ENCODE assay signal across 24 mouse cellular contexts in genomic region chr11:45138351-45138975, GRCm38 (mm10).
DNase-seq lines count a peak whose midpoint lies in the region; ATAC-seq and TF ChIP-seq lines count a peak whose summit lies in the region.
"Had no signal": no experiment of that assay in that cellular context is flagged by ENCODE, and none has a peak within 500 bp of the region (broad histone marks: within the 10 kb centered on the region; RNA-seq: fewer than 3 reads in every experiment).

No protein-coding gene starts in this region.

- peak overlapping the region; percentile 55 for H3K27ac ChIP-seq in limb, embryonic 11.5 days (replicated peaks; ENCODE audit: low read depth, low read length)
- H3K27ac ChIP-seq in limb, embryonic 13.5 days = peak overlapping the region; percentile 56; the same call in 1 of the 2 replicates
- H3K27ac ChIP-seq in lung, postnatal 0 days (ENCODE audit: low read length) = no peak overlapping the region
- no peak overlapping the region for H3K27ac ChIP-seq in liver, embryonic 11.5 days (ENCODE audit: low read depth, low read length)
- H3K27ac ChIP-seq: embryonic facial prominence, embryonic 13.5 days; embryonic facial prominence, embryonic 15.5 days; forebrain, embryonic 10.5 days; forebrain, embryonic 12.5 days had no signal

- no peaks in the 10 kb centered on the region for H3K27me3 ChIP-seq in limb, embryonic 11.5 days (ENCODE audit: control insufficient read depth, insufficient read depth, low read length)
- H3K27me3 ChIP-seq in limb, embryonic 13.5 days = no peaks in the 10 kb centered on the region
- no peaks in the 10 kb centered on the region for H3K27me3 ChIP-seq in lung, postnatal 0 days (replicated peaks; ENCODE audit: insufficient read depth, low read length)
- H3K27me3 ChIP-seq in liver, embryonic 11.5 days (replicated peaks; ENCODE audit: control insufficient read depth, insufficient read depth, low read length) = no peaks in the 10 kb centered on the region
- H3K27me3 ChIP-seq: embryonic facial prominence, embryonic 15.5 days; forebrain, embryonic 12.5 days had no signal

- TF ChIP-seq EP300 in lung, postnatal 0 days (IDR thresholded peaks at IDR 0.05) = no peak

- no peaks in the 10 kb centered on the region for H3K36me3 ChIP-seq in limb, embryonic 11.5 days (ENCODE audit: control insufficient read depth, insufficient read depth, low read length)
- H3K36me3 ChIP-seq in limb, embryonic 13.5 days = no peaks in the 10 kb centered on the region
- no peaks in the 10 kb centered on the region for H3K36me3 ChIP-seq in lung, postnatal 0 days (ENCODE audit: insufficient read depth, low read length)
- no peaks in the 10 kb centered on the region for H3K36me3 ChIP-seq in liver, embryonic 11.5 days (ENCODE audit: control insufficient read depth, insufficient read depth, low read length)
- H3K36me3 ChIP-seq: embryonic facial prominence, embryonic 13.5 days; embryonic facial prominence, embryonic 15.5 days; forebrain, embryonic 10.5 days; forebrain, embryonic 12.5 days had no signal

- H3K9ac ChIP-seq in limb, embryonic 11.5 days (ENCODE audit: low read length) = no peak overlapping the region
- no peak overlapping the region for H3K9ac ChIP-seq in limb, embryonic 13.5 days
- H3K9ac ChIP-seq in lung, postnatal 0 days (replicated peaks; ENCODE audit: low read depth) = no peak overlapping the region
- H3K9ac ChIP-seq in liver, embryonic 11.5 days (ENCODE audit: low read depth, low read length) = no peak overlapping the region
- H3K9ac ChIP-seq: embryonic facial prominence, embryonic 13.5 days; embryonic facial prominence, embryonic 15.5 days; forebrain, embryonic 12.5 days had no signal

- 16% methylated on average over 4 of the region's 4 CpGs for WGBS in limb, embryonic 11.5 days
- WGBS in limb, embryonic 13.5 days = 12% methylated on average over 4 of the region's 4 CpGs
- WGBS in lung, postnatal 0 days = 76% methylated on average over 4 of the region's 4 CpGs
- 77% methylated on average over 4 of the region's 4 CpGs for WGBS in liver, embryonic 11.5 days

- no peaks in the 10 kb centered on the region for H3K9me3 ChIP-seq in limb, embryonic 11.5 days (ENCODE audit: control insufficient read depth, low read length)
- H3K9me3 ChIP-seq in limb, embryonic 13.5 days = no peaks in the 10 kb centered on the region
- no peaks in the 10 kb centered on the region for H3K9me3 ChIP-seq in lung, postnatal 0 days (ENCODE audit: low read length)
- no peaks in the 10 kb centered on the region for H3K9me3 ChIP-seq in liver, embryonic 11.5 days (ENCODE audit: control insufficient read depth, low read length)
- H3K9me3 ChIP-seq: embryonic facial prominence, embryonic 13.5 days; embryonic facial prominence, embryonic 15.5 days; forebrain, embryonic 10.5 days; forebrain, embryonic 12.5 days had no signal

- H3K4me2 ChIP-seq in limb, embryonic 11.5 days (ENCODE audit: low read depth, severe bottlenecking) = no peak overlapping the region
- H3K4me2 ChIP-seq in limb, embryonic 13.5 days (replicated peaks) = no peak overlapping the region
- H3K4me2 ChIP-seq in lung, postnatal 0 days (replicated peaks; ENCODE audit: low read depth, low read length) = no peak overlapping the region
- no peak overlapping the region for H3K4me2 ChIP-seq in liver, embryonic 11.5 days
- H3K4me2 ChIP-seq: embryonic facial prominence, embryonic 13.5 days; embryonic facial prominence, embryonic 15.5 days; forebrain, embryonic 12.5 days had no signal

- no peak for TF ChIP-seq CTCF in lung, postnatal 0 days (IDR thresholded peaks at IDR 0.05)

- ATAC-seq in limb, embryonic 11.5 days (ENCODE audit: insufficient number of reproducible peaks, low FRiP score, low TSS enrichment, low read depth) = peak; percentile 81
- ATAC-seq in limb, embryonic 13.5 days (ENCODE audit: low FRiP score, low read depth) = peak; percentile 35
- ATAC-seq in monocyte, adult 5-6 weeks (replicated peaks; ENCODE audit: insufficient number of reproducible peaks, low FRiP score, low TSS enrichment, poor library complexity, severe bottlenecking) = no peak
- no peak for ATAC-seq in cerebellum, adult (ENCODE audit: insufficient number of reproducible peaks, low FRiP score, low TSS enrichment)
- ATAC-seq in lung, postnatal 0 days = no peak
- ATAC-seq in liver, embryonic 11.5 days (replicated peaks; ENCODE audit: low FRiP score) = no peak
- ATAC-seq: forebrain, embryonic 14.5 days; forebrain, embryonic 16.5 days had no signal

- no peak overlapping the region for H3K4me3 ChIP-seq in limb, embryonic 11.5 days (ENCODE audit: low read depth, low read length)
- H3K4me3 ChIP-seq in limb, embryonic 13.5 days = no peak overlapping the region
- H3K4me3 ChIP-seq in lung, postnatal 0 days (ENCODE audit: low read depth, low read length) = no peak overlapping the region
- H3K4me3 ChIP-seq in liver, embryonic 11.5 days (ENCODE audit: low read depth, low read length) = no peak overlapping the region
- H3K4me3 ChIP-seq: embryonic facial prominence, embryonic 13.5 days; embryonic facial prominence, embryonic 15.5 days; erythroblast, embryonic 14.5 days; forebrain, embryonic 10.5 days; forebrain, embryonic 12.5 days had no signal

- DNase-seq in forelimb bud, embryonic 11.5 days (ENCODE audit: low read depth, low spot score) = peak; percentile 69
- DNase-seq in hindlimb bud, embryonic 11.5 days (ENCODE audit: extremely low spot score, low read depth, low spot score) = peak; percentile 16
- DNase-seq in limb, embryonic 11.5 days (ENCODE audit: low spot score) = peak; percentile 63
- no peak for DNase-seq in lung, postnatal 0 days (ENCODE audit: low spot score)
- DNase-seq in liver, embryonic 11.5 days (ENCODE audit: low spot score) = no peak
- DNase-seq: adrenal gland, adult 8-10 months; adrenal gland, postnatal 36 days; cerebellum, adult 11 months; cerebellum, adult 18-20 months; cerebellum, adult 8-10 months; cerebellum, adult 9-11 months; cerebellum, postnatal 14 days; cerebellum, postnatal 36 days; embryo, embryonic 11 days had no signal

- peaks cover 22% of the 10 kb centered on the region for H3K4me1 ChIP-seq in limb, embryonic 11.5 days (ENCODE audit: control insufficient read depth, insufficient read depth, low read length)
- H3K4me1 ChIP-seq in limb, embryonic 13.5 days = peaks cover 45% of the 10 kb centered on the region
- H3K4me1 ChIP-seq in lung, postnatal 0 days (ENCODE audit: insufficient read depth, low read depth, low read length) = no peaks in the 10 kb centered on the region
- no peaks in the 10 kb centered on the region for H3K4me1 ChIP-seq in liver, embryonic 11.5 days (replicated peaks; ENCODE audit: control insufficient read depth, insufficient read depth, low read length)
- H3K4me1 ChIP-seq: forebrain, embryonic 12.5 days had no signal

Comparison
In these comparisons a context has a peak if more than half of its experiments do, and no peak if none do; other contexts are left out.
1. DNase-seq: peak in forelimb bud, embryonic 11.5 days (single experiment), hindlimb bud, embryonic 11.5 days (single experiment) and limb, embryonic 11.5 days (single experiment); none in lung, postnatal 0 days (single experiment) and liver, embryonic 11.5 days (single experiment).
2. ATAC-seq: peak in limb, embryonic 11.5 days (single experiment) and limb, embryonic 13.5 days (single experiment); none in monocyte, adult 5-6 weeks (single experiment), cerebellum, adult (single experiment), lung, postnatal 0 days (single experiment) and liver, embryonic 11.5 days (single experiment).
3. H3K27ac ChIP-seq: peak in limb, embryonic 11.5 days (single experiment) and limb, embryonic 13.5 days (single experiment); none in lung, postnatal 0 days (single experiment) and liver, embryonic 11.5 days (single experiment).